Mouse (Mus musculus): ENCODE results near the gene Slc9a4.
"Not testable (repeated sequence)": the region's sequence is repeated elsewhere in the genome, so short reads cannot be mapped to it uniquely, and the experiment has no call there.

The Slc9a4 gene

GRCm38 (mm10) chr1:40650803-40651497, 71.1 kb downstream of the Slc9a4 start:
- no peak for DNase-seq (ENCODE audit: low spot score)

- DNase-seq (ENCODE audit: low spot score), result no peak
Observed at GRCm38 (mm10) chr1:40657035-40657434, 77.2 kb downstream of the Slc9a4 start.

DNA sequence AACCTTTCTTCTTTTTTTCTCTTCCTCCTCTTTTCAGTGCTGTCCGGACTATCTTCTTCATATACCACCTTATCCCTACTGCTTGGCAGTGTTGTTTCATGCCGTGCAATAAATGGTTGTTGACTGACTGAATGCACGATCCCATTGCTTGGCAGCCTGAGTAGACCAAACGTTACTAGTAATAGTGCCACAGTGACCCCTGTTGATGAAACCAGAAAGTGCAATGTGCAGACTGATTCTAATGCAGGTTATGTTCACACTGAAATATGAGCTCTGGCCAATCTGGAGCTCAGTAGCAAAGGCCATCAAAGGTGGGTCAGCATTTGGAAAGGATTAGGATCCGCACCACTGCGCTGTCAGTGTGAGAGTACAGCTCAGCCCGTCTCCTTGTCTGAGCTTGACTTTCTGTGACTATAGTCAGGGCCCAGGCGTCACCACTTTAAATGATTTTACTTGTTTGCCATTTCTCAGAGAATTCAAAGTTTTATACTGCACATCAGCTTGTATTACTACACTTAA, 78.2 kb downstream of the Slc9a4 start:
- DNase-seq (ENCODE audit: low spot score), result peak; percentile 59

DNA sequence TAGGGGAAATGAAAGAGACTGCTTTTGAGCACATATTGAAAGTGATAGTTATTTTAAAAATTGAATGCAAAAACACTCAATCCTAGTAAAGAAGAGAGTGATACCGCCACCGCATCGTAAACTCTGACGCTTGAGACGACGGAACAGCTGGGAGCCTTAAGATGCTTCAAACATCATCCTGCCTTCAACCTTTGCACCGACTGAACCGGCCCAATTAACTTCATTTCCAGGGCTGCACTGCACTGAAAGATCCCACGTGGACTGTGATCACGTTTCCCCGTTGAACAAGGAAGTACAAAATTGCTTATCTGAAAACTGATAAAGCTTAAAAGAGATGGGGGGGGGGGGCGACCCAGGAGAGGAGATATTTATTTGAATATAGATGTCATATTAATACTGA, 79.1 kb downstream of the Slc9a4 start:
- no peak for DNase-seq (ENCODE audit: low spot score)

DNA sequence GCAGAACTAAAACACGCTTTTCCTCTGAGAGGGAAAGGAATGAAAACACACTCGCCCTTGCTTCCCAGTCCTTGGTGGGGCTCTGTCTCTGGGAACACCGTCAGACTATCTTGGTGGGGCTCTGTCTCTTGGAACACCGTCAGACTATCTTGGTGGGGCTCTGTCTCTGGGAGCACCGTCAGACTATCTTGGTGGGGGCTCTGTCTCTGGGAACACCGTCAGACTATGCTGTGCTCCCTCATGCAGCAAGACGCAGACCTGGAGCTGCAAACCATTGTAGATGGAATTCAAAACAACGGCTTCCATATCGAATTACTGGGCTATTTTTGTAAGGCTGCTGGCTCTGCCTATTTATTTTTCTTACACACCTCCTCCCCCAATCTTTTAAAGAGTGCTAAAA, 79.6 kb downstream of the Slc9a4 start:
- DNase-seq (ENCODE audit: low spot score), result no peak

- DNase-seq (ENCODE audit: low spot score), result no peak
Observed at GRCm38 (mm10) chr1:40660838-40661237, 81.0 kb downstream of the Slc9a4 start.

- DNase-seq (ENCODE audit: low spot score), result no peak
Observed at GRCm38 (mm10) chr1:40665401-40666370, 85.8 kb downstream of the Slc9a4 start.

- not testable (repeated sequence) for DNase-seq (ENCODE audit: low spot score)
Observed at GRCm38 (mm10) chr1:40667442-40667841, 87.6 kb downstream of the Slc9a4 start.

GRCm38 (mm10) chr1:40670025-40670424, 90.1 kb downstream of the Slc9a4 start:
- no peak for DNase-seq (ENCODE audit: low spot score)

- no peak for DNase-seq (ENCODE audit: low spot score)
Observed at GRCm38 (mm10) chr1:40671490-40671889, 91.6 kb downstream of the Slc9a4 start.

- no peak for DNase-seq (ENCODE audit: low spot score)
Observed at GRCm38 (mm10) chr1:40677306-40677705, 97.4 kb downstream of the Slc9a4 start.
